Mouse (Mus musculus): ENCODE measurements around the gene Sema4d.

DNA sequence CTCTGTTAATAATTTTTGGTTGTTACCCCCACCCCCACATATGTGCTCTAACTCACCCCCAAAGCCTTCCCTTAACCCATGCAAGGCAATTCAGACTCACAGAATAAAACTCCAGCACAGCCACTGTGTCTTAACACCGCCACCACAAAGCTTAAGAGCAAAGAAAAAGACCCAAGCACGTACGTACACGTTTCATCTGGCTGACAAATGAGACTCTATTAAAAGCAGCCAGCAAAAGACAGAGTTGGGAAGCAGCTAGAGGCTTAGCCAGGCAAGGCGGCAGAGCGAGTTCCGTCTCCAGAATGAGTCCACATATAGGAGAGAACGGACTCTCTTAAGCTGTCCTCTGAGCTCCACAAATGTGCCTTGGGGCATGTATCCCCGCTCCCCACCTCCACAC, 37.5 kb downstream of the Sema4d start:
- TF ChIP-seq CTCF (IDR thresholded peaks at IDR 0.05) (no peak), POLR2A (IDR thresholded peaks at IDR 0.05; ENCODE audit: insufficient read depth, low read depth, low read length) (no peak), EP300 (IDR thresholded peaks at IDR 0.05; ENCODE audit: insufficient read depth, low read depth, low read length) (no peak)

All from heart, adult 2 months (tissue).